Mouse (Mus musculus) heart, adult 9 months (tissue): ENCODE measurements at regions not wholly inside any gene's neighbourhood (a gene's known extent, or its start where the extent isn't known, plus 50 kb on each side); places are given as distances from the start of the nearest gene placed in this dataset.

Source experiments
- DNase-seq, 2 experiments: peaks; one replicate each; pipeline ENCODE4 v3.0.0; 2022; ENCODE audit warnings: low spot score in 2 of 2

DNA sequence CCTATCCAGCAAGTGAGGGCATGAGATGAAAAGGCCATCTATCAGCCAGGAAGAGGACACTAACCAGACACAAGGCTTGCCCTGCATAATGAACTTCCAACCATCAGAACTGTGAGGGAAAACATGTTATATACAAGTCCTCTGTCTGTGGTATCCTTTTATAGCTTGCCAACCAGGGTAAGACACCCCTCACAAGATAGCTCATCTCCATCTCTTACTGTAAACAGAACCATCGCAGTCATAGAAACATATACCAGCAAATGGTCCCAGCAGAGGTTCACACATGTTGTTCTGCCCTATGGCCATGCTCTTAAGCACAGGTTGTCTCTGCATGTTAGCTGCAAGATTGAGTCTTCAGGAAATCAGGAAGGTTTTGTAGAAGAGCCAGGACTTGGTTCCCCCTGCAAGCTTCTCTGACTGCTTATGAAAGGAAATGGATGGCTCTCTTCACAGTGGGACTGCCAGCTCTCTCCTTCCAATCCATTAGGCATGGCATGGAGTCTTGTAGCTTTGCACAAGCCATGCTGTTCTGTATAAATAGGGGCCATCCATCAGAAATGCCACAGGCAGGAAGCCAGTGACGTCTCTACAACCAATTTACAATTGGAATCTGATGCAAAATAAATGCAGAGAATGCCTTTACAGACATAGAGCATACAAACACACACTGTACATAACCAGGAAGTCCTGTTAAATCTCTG is 1514.0 kb upstream of the Lrrc6 start:
- no peak for DNase-seq

DNA sequence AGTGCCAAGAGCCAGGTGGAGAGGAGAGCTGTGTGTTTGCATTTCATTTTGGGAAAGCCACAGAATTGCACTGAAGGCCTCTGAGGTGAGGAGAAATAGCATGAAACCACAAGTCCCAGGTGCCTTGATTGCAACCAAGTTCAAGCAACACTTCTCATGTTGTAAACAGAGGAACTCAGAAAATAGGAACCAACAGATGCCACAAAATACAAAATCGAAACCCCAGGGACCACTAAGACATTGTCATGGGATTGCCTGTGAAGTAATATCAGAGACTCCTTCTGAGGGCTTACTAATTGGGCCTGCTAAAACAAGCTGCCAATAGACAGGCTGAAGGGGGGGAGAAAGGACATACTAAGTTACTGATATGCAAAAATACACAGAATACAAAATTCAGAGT is 1510.5 kb upstream of the Lrrc6 start:
- no peak for DNase-seq

- DNase-seq, result no peak
Measured at GRCm38 (mm10) chr15:68010189-68010588, 1509.5 kb upstream of the Lrrc6 start.

DNA sequence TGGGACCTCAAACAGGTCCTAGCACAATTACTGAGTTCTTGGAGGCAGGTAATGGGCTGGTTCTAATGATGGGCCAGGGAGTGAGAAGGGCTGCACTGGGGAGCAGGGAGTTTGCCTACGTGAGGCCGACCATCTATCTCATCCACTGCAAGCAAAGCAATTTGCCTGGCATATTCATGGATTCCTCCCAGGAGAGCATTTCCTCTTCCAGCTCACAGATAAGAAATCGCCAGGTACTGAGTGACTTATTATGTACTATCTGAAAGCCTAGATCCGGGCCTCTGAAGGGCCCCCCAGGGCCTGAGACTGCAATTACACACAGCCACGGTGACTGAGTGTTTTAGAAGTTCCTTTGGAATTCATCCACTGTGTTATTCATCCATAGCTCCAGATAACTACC is 1504.1 kb upstream of the Lrrc6 start:
- DNase-seq, result no peak

GRCm38 (mm10) chr15:67996532-67996931 is 1495.8 kb upstream of the Lrrc6 start:
- DNase-seq, result no peak

- DNase-seq, result peak in 1 of 2 experiments; percentile 8
Measured at GRCm38 (mm10) chr15:67989428-67990272, 1488.9 kb upstream of the Lrrc6 start.

- no peak for DNase-seq
Measured at GRCm38 (mm10) chr15:67987941-67988340, 1487.2 kb upstream of the Lrrc6 start.

GRCm38 (mm10) chr15:67983253-67983652 is 1482.5 kb upstream of the Lrrc6 start:
- no peak for DNase-seq

DNA sequence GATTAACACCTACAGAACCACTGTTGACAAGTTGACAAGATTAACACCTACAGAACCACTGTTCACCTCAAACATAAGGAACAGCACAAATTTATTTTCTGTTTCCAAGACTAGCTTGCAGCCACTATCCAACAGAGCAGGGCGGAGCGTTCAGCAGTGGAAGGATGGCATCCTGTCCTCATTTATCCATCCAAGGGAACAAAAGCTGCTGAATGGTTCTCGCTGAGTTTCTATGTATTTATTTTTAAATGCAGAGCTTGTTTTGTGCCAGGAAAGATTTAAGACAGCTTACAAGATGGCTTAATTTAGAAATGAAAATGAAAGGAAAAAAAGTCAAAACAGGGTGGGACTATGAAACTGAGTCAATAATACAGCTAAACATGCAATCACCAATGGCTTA is 1481.2 kb upstream of the Lrrc6 start:
- DNase-seq, result no peak

DNA sequence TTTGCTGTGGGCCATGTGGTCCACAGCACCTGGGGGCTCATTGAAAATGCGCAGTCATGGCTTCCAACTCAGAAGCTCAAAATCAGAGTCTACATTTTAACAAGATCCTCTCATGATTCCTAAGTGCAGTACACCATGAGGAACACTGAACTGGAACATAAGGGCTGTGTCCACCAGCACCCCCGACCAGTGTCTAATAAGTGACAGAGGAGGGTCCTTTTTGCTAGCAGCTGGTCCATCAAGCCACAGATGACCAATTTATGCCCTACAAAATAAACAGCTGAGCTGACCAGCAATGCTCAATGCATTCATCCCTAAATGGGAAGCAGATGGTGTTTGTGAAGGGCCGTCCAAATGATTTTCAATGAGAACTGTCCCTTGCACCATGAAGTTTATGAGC is 1478.7 kb upstream of the Lrrc6 start:
- DNase-seq, result no peak

DNA sequence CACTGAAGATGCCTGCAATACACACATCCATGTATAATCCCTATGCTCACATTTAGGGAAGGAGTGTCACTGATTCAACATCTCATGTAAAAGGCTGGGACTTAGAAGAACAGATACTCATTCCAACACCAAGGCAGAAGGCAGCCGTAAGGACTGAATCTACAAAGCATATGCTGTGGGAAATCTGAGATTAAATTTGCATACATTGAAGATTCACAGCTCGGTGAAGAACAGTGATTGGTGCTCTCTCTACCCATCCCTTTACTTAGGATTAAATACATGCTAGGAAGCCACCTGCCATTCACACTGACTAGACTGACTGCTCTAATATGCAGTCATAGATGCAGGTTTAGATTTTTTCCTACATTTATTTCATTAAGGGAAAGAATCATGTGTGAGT is 1476.5 kb upstream of the Lrrc6 start:
- DNase-seq, result no peak

DNA sequence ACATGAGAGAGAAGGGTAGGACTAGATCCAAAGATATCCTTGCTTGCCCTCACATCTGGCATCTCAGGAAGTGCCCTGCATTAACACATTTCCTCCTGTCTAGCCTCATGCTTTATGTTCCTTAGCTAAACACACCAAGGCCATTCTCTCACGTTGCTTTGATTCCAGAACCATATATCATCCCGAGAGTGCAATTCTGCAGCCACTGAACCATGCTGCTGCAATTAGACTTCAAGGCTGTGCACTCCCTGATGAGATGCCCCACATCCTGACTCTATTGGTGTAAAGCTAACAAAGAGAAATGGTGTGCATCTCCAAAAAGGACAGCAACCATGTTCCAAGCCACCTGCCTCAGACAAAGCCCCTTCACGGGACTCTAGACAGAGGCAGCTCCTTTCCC is 1471.3 kb upstream of the Lrrc6 start:
- no peak for DNase-seq

DNA sequence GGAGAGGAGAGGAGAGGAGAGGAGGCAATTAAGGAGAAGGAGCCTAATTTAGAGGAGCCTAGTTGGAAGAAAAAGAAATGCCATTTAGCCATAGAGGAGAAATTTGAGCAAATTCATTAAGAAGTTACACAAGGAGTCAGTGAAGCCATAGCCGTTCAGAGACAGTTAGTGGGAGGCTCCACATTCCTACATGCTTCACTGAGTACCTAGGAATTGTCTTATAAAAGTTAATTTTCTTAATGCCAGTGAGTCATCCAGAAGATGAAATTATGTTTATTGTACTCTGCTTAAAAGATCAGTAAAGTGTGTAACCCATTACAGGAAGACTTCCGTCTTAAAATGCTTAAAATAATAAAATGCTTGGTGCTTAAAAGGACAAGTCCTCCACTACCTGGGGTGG is 1453.5 kb upstream of the Lrrc6 start:
- DNase-seq, result no peak

DNA sequence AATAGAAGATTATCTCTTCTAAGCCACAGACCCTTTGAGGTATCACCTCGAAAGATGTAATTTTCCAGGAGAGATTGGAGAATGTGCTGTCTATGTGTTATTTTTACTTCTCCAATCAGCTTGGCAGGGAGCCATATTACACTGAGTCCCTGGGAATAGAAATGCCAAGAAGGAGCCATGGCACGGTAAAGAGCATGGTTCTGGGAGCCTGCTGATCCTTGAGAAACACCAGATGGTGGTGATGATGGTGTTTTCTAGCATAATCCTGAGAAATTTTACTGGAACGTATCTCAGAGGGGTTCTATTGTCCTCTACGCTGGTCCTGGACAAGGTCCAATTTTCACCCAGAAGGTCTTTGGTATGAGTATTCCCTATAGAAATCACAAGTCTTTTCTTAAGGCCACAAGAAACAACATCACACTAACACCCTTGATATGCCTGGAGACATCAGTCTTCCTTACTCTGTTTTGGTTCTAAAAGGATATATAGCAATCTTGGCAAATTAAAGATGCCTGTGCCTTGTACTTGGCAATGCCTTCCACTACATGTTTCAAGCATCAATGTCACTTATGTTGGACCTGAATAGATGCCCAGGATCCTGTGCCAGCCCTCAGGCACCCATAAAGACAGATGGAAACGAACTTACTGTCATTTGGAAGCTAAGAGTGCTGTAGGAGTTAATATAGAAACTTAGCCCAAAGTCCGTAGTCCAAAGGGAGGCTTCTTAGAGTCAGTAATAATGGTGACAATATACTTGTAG is 1449.8 kb upstream of the Lrrc6 start:
- DNase-seq, result no peak

DNA sequence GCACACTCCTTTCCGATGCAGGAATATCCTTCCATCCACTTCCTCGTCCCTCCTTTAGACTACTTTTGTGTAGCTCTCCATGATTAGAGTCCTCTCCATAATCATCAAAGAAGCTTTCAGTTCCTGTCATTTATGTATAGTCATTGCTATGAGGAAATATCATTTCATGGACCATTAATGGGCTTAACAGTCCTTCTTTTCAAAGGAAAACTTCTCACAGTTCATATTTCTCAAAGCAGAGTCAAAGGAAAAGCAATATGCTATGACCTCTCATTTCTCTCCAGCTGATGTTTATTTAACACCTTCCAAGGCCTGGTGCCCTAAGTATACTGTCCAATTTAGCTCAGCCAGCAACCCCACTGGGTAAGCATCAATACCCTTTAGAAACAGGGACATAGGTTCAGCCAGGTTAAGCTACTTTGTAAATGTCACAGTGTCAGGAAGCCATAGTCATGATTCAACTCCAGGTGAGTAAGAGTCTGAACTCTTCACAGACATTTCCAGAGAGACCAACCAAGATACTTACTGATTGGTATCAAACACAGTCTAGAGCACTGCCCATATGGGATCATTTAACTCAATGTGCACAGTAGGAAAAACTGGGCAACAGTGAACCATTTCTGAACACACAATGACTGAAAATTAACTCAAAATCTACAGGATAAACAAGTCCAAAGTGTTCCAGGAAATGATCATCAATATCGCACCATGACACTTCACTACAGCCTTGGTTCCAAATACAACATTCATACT is 1443.8 kb upstream of the Lrrc6 start:
- DNase-seq, result no peak

DNA sequence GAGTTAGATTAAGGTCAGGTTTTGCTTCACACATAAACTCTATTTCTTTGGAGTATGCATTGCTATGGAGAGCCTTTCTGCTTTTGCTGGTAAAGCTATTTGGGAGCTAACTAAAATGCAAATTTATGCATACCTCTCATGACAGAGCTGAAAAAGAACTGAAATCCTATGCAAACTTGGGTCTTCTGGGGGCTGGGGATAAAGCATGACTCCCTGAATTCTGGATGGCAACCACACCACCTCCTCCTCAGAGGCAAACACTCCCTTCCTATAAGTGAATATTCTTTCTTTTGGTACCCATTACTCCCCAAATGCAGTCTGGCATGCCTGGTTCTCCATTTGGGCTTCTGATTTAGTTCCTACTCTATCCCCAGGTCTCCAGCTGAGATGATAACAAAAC is 1442.3 kb upstream of the Lrrc6 start:
- no peak for DNase-seq

- peak in 1 of 2 experiments; percentile 12 for DNase-seq
Measured at GRCm38 (mm10) chr15:67940510-67940909, 1439.8 kb upstream of the Lrrc6 start.

DNA sequence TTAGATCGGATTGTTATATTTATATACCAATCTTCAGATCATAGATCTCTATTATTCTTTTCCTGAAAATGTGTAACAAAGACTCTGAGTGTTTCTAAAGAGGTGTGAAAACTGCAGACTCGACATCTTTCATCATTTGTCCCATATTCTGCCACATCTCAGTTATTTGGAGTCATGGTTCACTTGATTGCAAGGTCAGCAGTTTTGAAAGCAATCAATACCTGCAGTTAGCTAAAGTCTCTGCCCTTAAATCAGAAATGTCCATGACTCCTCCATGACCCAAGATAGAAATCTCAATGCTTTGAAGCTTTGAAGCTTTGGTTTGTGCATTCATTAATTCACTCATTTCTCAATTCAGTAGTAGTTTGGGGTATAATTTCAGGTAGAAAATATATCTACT is 1424.2 kb upstream of the Lrrc6 start:
- DNase-seq, result no peak

- no peak for DNase-seq
Measured at GRCm38 (mm10) chr15:67907034-67907433, 1406.3 kb upstream of the Lrrc6 start.

DNA sequence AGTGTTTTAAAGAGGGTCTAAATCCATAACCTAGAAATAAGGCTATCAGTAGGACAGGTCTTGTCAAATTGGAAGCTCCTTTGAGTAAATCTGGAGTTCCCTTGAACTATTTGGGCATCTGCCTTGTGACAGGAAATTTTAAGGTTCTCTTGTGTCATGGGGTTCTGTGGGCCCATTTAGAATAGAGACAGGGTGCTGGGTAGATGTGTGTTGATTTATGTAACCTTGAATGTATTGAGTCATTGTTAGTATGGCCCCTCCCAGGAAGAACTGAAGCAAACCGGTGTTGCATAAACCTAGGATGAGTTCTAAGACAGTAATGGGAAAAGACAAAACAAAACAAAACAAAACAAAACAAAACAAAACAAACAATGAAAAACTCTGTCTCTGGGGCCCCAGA is 1404.6 kb upstream of the Lrrc6 start:
- DNase-seq, result no peak

DNA sequence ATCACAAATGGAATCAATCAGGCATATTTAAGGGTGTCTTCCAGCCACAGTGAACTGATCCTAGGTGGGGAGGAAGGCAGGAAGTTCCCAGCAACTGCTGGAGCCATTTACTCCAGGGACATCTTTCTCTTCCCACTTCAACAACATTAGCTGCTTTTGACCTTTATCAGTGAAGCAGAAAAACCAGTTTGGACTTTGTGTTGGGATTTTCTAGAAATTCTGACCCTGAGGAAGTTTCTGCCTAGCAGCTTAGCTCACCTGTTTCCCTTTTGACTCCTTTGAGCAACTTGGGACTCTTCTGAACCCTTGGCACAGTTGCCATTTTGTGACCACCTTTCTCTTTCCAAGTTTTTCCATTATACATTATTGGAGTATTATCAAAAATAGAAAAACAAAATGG is 1403.9 kb upstream of the Lrrc6 start:
- DNase-seq, result no peak

DNA sequence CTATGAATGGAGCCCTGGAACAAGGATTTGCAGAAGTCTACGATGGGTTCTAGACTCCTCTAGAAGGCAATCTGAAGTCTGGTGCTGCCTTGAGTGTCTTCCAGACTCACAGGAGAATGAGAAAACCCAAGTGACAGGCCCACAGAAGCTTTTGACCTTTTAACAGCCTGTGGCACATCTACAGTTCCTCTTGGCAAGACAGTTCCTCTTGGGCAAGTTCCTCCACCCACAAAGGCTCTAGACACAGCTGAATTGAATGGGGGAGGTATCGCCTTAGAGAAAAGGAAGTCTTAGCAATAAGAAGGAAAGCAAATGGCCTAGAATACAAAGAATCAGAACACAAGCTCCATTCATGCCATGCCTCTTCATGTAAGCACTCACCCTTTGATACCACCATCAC is 1402.3 kb upstream of the Lrrc6 start:
- peak in 1 of 2 experiments; percentile 45 for DNase-seq
